23 mouse cellular contexts compared by ENCODE assay signal in genomic region chr4:40499812-40500591, GRCm38 (mm10). TPM values are rescaled to one million over a fixed set of nuclear protein-coding genes. Genes with fewer than 3 reads are reported as not detected.
DNase-seq lines count a peak whose midpoint lies in the region; ATAC-seq lines count a peak whose summit lies in the region.
"Had no signal": no experiment of that assay in that cellular context is flagged by ENCODE, and none has a peak within 500 bp of the region (broad histone marks: within the 10 kb centered on the region; RNA-seq: fewer than 3 reads in every experiment).

No protein-coding gene starts in this region.

- H3K4me3 ChIP-seq in forebrain, embryonic 12.5 days (replicated peaks), result no peak overlapping the region
- no peak overlapping the region for H3K4me3 ChIP-seq in forebrain, embryonic 10.5 days
- no peak overlapping the region for H3K4me3 ChIP-seq in hindbrain, embryonic 14.5 days (replicated peaks; ENCODE audit: low read length)
- H3K4me3 ChIP-seq in hindbrain, embryonic 16.5 days (ENCODE audit: low read length), result no peak overlapping the region
- no peak overlapping the region for H3K4me3 ChIP-seq in midbrain, embryonic 13.5 days (replicated peaks)
- no peak overlapping the region for H3K4me3 ChIP-seq in midbrain, embryonic 11.5 days (ENCODE audit: low read depth, low read length)
- H3K4me3 ChIP-seq in neural tube, embryonic 13.5 days, result no peak overlapping the region
- H3K4me3 ChIP-seq: forebrain, embryonic 15.5 days; heart, embryonic 12.5 days; heart, embryonic 15.5 days; hindbrain, embryonic 12.5 days; intestine, embryonic 15.5 days had no signal

- DNase-seq in forebrain, embryonic 10.5 days (ENCODE audit: extremely low spot score, low spot score), result no peak
- DNase-seq in hindbrain, embryonic 14.5 days (ENCODE audit: low spot score), result no peak
- no peak for DNase-seq in midbrain, embryonic 11.5 days (ENCODE audit: low spot score, missing footprints)
- no peak for DNase-seq in neural tube, embryonic 10.5 days (ENCODE audit: extremely low spot score, low spot score)
- DNase-seq: adrenal gland, adult 8-10 months; adrenal gland, postnatal 25 days; cerebellum, adult 18-20 months; cerebellum, adult 9-10 months; cerebellum, postnatal 14 days; gastrocnemius, postnatal 10 days; gastrocnemius, postnatal 36 days; heart, postnatal 10 days; heart, postnatal 36 days had no signal

- ATAC-seq in forebrain, embryonic 12.5 days (ENCODE audit: low FRiP score), result peak; percentile 27; the same call in 1 of the 2 replicates
- ATAC-seq in hindbrain, embryonic 14.5 days (ENCODE audit: low FRiP score), result peak; percentile 47; the same call in 1 of the 2 replicates
- ATAC-seq in hindbrain, embryonic 16.5 days, result no peak; the same call in 1 of the 2 replicates
- ATAC-seq in midbrain, embryonic 13.5 days, result peak; percentile 55; the same call in 1 of the 2 replicates
- ATAC-seq in midbrain, embryonic 11.5 days (ENCODE audit: low FRiP score), result no peak
- ATAC-seq in neural tube, embryonic 13.5 days (ENCODE audit: low read depth), result peak; percentile 63; the same call in 1 of the 2 replicates
- ATAC-seq: activated CD4-positive, CD25-positive, alpha-beta regulatory T cell, adult 4 months; forebrain, embryonic 15.5 days; intestine, embryonic 15.5 days had no signal

- H3K27me3 ChIP-seq in forebrain, embryonic 12.5 days, result no peaks in the 10 kb centered on the region
- no peaks in the 10 kb centered on the region for H3K27me3 ChIP-seq in forebrain, embryonic 10.5 days (ENCODE audit: poor library complexity, severe bottlenecking)
- H3K27me3 ChIP-seq in hindbrain, embryonic 14.5 days (ENCODE audit: control insufficient read depth, insufficient read depth, low read length), result no peaks in the 10 kb centered on the region
- no peaks in the 10 kb centered on the region for H3K27me3 ChIP-seq in hindbrain, embryonic 16.5 days (replicated peaks; ENCODE audit: control insufficient read depth, insufficient read depth, low read length)
- H3K27me3 ChIP-seq in midbrain, embryonic 13.5 days, result no peaks in the 10 kb centered on the region
- no peaks in the 10 kb centered on the region for H3K27me3 ChIP-seq in midbrain, embryonic 11.5 days (ENCODE audit: control insufficient read depth, insufficient read depth, low read length)
- no peaks in the 10 kb centered on the region for H3K27me3 ChIP-seq in neural tube, embryonic 13.5 days
- H3K27me3 ChIP-seq: forebrain, embryonic 15.5 days; heart, embryonic 12.5 days; heart, embryonic 15.5 days; hindbrain, embryonic 12.5 days; intestine, embryonic 15.5 days had no signal

- H3K9ac ChIP-seq in forebrain, embryonic 12.5 days, result no peak overlapping the region
- no peak overlapping the region for H3K9ac ChIP-seq in hindbrain, embryonic 14.5 days
- no peak overlapping the region for H3K9ac ChIP-seq in hindbrain, embryonic 16.5 days (ENCODE audit: low read depth, low read length)
- no peak overlapping the region for H3K9ac ChIP-seq in midbrain, embryonic 13.5 days (replicated peaks)
- no peak overlapping the region for H3K9ac ChIP-seq in midbrain, embryonic 11.5 days (ENCODE audit: low read length)
- H3K9ac ChIP-seq in neural tube, embryonic 13.5 days, result no peak overlapping the region
- H3K9ac ChIP-seq: forebrain, embryonic 15.5 days; heart, embryonic 12.5 days; heart, embryonic 15.5 days; hindbrain, embryonic 12.5 days; intestine, embryonic 15.5 days had no signal

- no peaks in the 10 kb centered on the region for H3K36me3 ChIP-seq in forebrain, embryonic 12.5 days (replicated peaks)
- H3K36me3 ChIP-seq in forebrain, embryonic 10.5 days (replicated peaks), result no peaks in the 10 kb centered on the region
- H3K36me3 ChIP-seq in hindbrain, embryonic 14.5 days (replicated peaks; ENCODE audit: control insufficient read depth, insufficient read depth), result no peaks in the 10 kb centered on the region
- H3K36me3 ChIP-seq in hindbrain, embryonic 16.5 days (ENCODE audit: control insufficient read depth, insufficient read depth, low read length), result no peaks in the 10 kb centered on the region
- no peaks in the 10 kb centered on the region for H3K36me3 ChIP-seq in midbrain, embryonic 13.5 days
- no peaks in the 10 kb centered on the region for H3K36me3 ChIP-seq in midbrain, embryonic 11.5 days (ENCODE audit: control insufficient read depth, insufficient read depth, low read length)
- H3K36me3 ChIP-seq in neural tube, embryonic 13.5 days, result no peaks in the 10 kb centered on the region
- H3K36me3 ChIP-seq: forebrain, embryonic 15.5 days; heart, embryonic 12.5 days; heart, embryonic 15.5 days; hindbrain, embryonic 12.5 days; intestine, embryonic 15.5 days had no signal

- H3K4me2 ChIP-seq in forebrain, embryonic 12.5 days, result no peak overlapping the region
- no peak overlapping the region for H3K4me2 ChIP-seq in hindbrain, embryonic 14.5 days (replicated peaks)
- H3K4me2 ChIP-seq in hindbrain, embryonic 16.5 days (ENCODE audit: low read length), result no peak overlapping the region
- H3K4me2 ChIP-seq in midbrain, embryonic 13.5 days (replicated peaks), result no peak overlapping the region
- no peak overlapping the region for H3K4me2 ChIP-seq in midbrain, embryonic 11.5 days
- H3K4me2 ChIP-seq in neural tube, embryonic 13.5 days, result no peak overlapping the region
- H3K4me2 ChIP-seq: forebrain, embryonic 15.5 days; heart, embryonic 12.5 days; heart, embryonic 15.5 days; hindbrain, embryonic 12.5 days; intestine, embryonic 15.5 days had no signal

- WGBS in forebrain, embryonic 12.5 days, result 78% methylated on average over 11 of the region's 11 CpGs
- 87% methylated on average over 11 of the region's 11 CpGs for WGBS in forebrain, embryonic 10.5 days
- WGBS in hindbrain, embryonic 14.5 days, result 77% methylated on average over 11 of the region's 11 CpGs
- WGBS in hindbrain, embryonic 16.5 days, result 76% methylated on average over 11 of the region's 11 CpGs
- WGBS in midbrain, embryonic 13.5 days, result 74% methylated on average over 11 of the region's 11 CpGs
- 87% methylated on average over 11 of the region's 11 CpGs for WGBS in midbrain, embryonic 11.5 days
- 71% methylated on average over 11 of the region's 11 CpGs for WGBS in neural tube, embryonic 13.5 days

- no peak overlapping the region for H3K27ac ChIP-seq in forebrain, embryonic 12.5 days
- H3K27ac ChIP-seq in forebrain, embryonic 10.5 days, result no peak overlapping the region
- H3K27ac ChIP-seq in hindbrain, embryonic 14.5 days, result no peak overlapping the region
- H3K27ac ChIP-seq in hindbrain, embryonic 16.5 days (ENCODE audit: low read depth, low read length), result no peak overlapping the region
- no peak overlapping the region for H3K27ac ChIP-seq in midbrain, embryonic 13.5 days
- H3K27ac ChIP-seq in midbrain, embryonic 11.5 days (ENCODE audit: low read depth, low read length), result no peak overlapping the region
- no peak overlapping the region for H3K27ac ChIP-seq in neural tube, embryonic 13.5 days (replicated peaks)
- H3K27ac ChIP-seq: forebrain, embryonic 15.5 days; heart, embryonic 15.5 days; hindbrain, embryonic 12.5 days; intestine, embryonic 15.5 days had no signal

- no peaks in the 10 kb centered on the region for H3K4me1 ChIP-seq in forebrain, embryonic 12.5 days
- no peaks in the 10 kb centered on the region for H3K4me1 ChIP-seq in forebrain, embryonic 10.5 days
- no peaks in the 10 kb centered on the region for H3K4me1 ChIP-seq in hindbrain, embryonic 14.5 days (replicated peaks; ENCODE audit: control insufficient read depth, insufficient read depth, low read length)
- H3K4me1 ChIP-seq in hindbrain, embryonic 16.5 days (ENCODE audit: control insufficient read depth, insufficient read depth, low read depth, low read length), result no peaks in the 10 kb centered on the region
- 0 out of 2 replicates have a peak, but pooled peaks cover 2% of the 10 kb centered on the region for H3K4me1 ChIP-seq in midbrain, embryonic 13.5 days (replicated peaks)
- no peaks in the 10 kb centered on the region for H3K4me1 ChIP-seq in midbrain, embryonic 11.5 days (ENCODE audit: control insufficient read depth, insufficient read depth, low read length)
- H3K4me1 ChIP-seq in neural tube, embryonic 13.5 days (replicated peaks), result no peaks in the 10 kb centered on the region
- H3K4me1 ChIP-seq: forebrain, embryonic 15.5 days; heart, embryonic 12.5 days; heart, embryonic 15.5 days; hindbrain, embryonic 12.5 days; intestine, embryonic 15.5 days had no signal

- H3K9me3 ChIP-seq in forebrain, embryonic 12.5 days, result no peaks in the 10 kb centered on the region
- no peaks in the 10 kb centered on the region for H3K9me3 ChIP-seq in forebrain, embryonic 10.5 days
- H3K9me3 ChIP-seq in hindbrain, embryonic 14.5 days (ENCODE audit: control insufficient read depth, low read length), result no peaks in the 10 kb centered on the region
- H3K9me3 ChIP-seq in hindbrain, embryonic 16.5 days (ENCODE audit: control insufficient read depth, low read length), result no peaks in the 10 kb centered on the region
- H3K9me3 ChIP-seq in midbrain, embryonic 13.5 days, result no peaks in the 10 kb centered on the region
- H3K9me3 ChIP-seq in midbrain, embryonic 11.5 days (ENCODE audit: control insufficient read depth, low read length), result no peaks in the 10 kb centered on the region
- no peaks in the 10 kb centered on the region for H3K9me3 ChIP-seq in neural tube, embryonic 13.5 days
- H3K9me3 ChIP-seq: forebrain, embryonic 15.5 days; heart, embryonic 12.5 days; heart, embryonic 15.5 days; hindbrain, embryonic 12.5 days; intestine, embryonic 15.5 days had no signal

RNA-seq across cellular contexts. Expression of gene Tmem215, which starts 28.0 kb away (rescaled TPM):
- 0.19 and 0.38 TPM in 2 replicates for polyA plus RNA-seq in forebrain, embryonic 12.5 days (2016; fragmentation: Nextera tagmentation; extraction: Ambion mirVana)
- 0.27 and 0.28 TPM in 2 replicates for polyA plus RNA-seq in forebrain, embryonic 10.5 days (2016; fragmentation: Nextera tagmentation; extraction: Ambion mirVana)
- polyA plus RNA-seq in hindbrain, embryonic 14.5 days (2014; fragmentation: Nextera tagmentation; extraction: Ambion mirVana), result 0.67 and 1.5 TPM in 2 replicates
- polyA plus RNA-seq in hindbrain, embryonic 16.5 days (2015; fragmentation: Nextera tagmentation; extraction: Ambion mirVana), result 1.1 and 1.4 TPM in 2 replicates
- polyA plus RNA-seq in midbrain, embryonic 13.5 days (2015; fragmentation: Nextera tagmentation; extraction: Ambion mirVana), result 0.13 and 0.17 TPM in 2 replicates
- polyA plus RNA-seq in midbrain, embryonic 11.5 days (2014; fragmentation: Nextera tagmentation; extraction: Ambion mirVana), result 0.20 and 0.57 TPM in 2 replicates
- 0.59 and 0.77 TPM in 2 replicates for polyA plus RNA-seq in neural tube, embryonic 13.5 days (2015; fragmentation: Nextera tagmentation; extraction: Ambion mirVana)
- polyA plus RNA-seq: activated CD4-positive, CD25-positive, alpha-beta regulatory T cell, adult 4 months had no signal

Comparison
In these comparisons a context has a peak if more than half of its experiments do, and no peak if none do; other contexts are left out.
1. ATAC-seq: peak in forebrain, embryonic 12.5 days (single experiment), hindbrain, embryonic 14.5 days (single experiment), midbrain, embryonic 13.5 days (single experiment) and neural tube, embryonic 13.5 days (single experiment); none in hindbrain, embryonic 16.5 days (single experiment) and midbrain, embryonic 11.5 days (single experiment).